Mouse (Mus musculus) neural tube, embryonic 13.5 days (tissue): ENCODE results near the gene Olfr456. TPM values are rescaled to one million over a fixed set of nuclear protein-coding genes. Genes with fewer than 3 reads are reported as not detected.
"Not testable (repeated sequence)": the region's sequence is repeated elsewhere in the genome, so short reads cannot be mapped to it uniquely, and the experiment has no call there.

Experiments used
- ATAC-seq: fragments of 200-750 bp; cut with Nextera tagmentation; 2 replicates; pipeline ENCODE4 v1.8.0; 2017; ENCODE audit warnings: low read depth, mild to moderate bottlenecking, moderate TSS enrichment, moderate library complexity
- H3K27ac ChIP-seq: fragments of 300-500 bp; sonication (generic); replicated peaks from 2 replicates; pipeline ENCODE4 v1.5.1; 2015; ENCODE audit warnings: moderate library complexity, mild to moderate bottlenecking, inconsistent platforms
- H3K27me3 ChIP-seq: fragments of 300-500 bp; sonication (generic); 2 replicates; pipeline ENCODE4 v1.6.1; 2015; ENCODE audit warnings: mild to moderate bottlenecking, inconsistent platforms
- H3K36me3 ChIP-seq: fragments of 300-500 bp; sonication (generic); 2 replicates; pipeline ENCODE4 v1.6.1; 2015; ENCODE audit warnings: mild to moderate bottlenecking, inconsistent platforms
- H3K4me1 ChIP-seq: fragments of 300-500 bp; sonication (generic); replicated peaks from 2 replicates; pipeline ENCODE4 v1.6.1; 2015; ENCODE audit warnings: inconsistent platforms
- H3K4me2 ChIP-seq: fragments of 300-500 bp; sonication (generic); 2 replicates; pipeline ENCODE4 v1.6.1; 2015; ENCODE audit warnings: inconsistent platforms, mild to moderate bottlenecking, moderate library complexity
- H3K4me3 ChIP-seq: fragments of 300-500 bp; sonication (generic); 2 replicates; pipeline ENCODE4 v1.5.1; 2015; ENCODE audit warnings: mild to moderate bottlenecking, inconsistent platforms
- H3K9ac ChIP-seq: fragments of 300-500 bp; sonication (generic); 2 replicates; pipeline ENCODE4 v1.6.1; 2015; ENCODE audit warnings: moderate library complexity, mild to moderate bottlenecking, inconsistent platforms
- H3K9me3 ChIP-seq: fragments of 300-500 bp; sonication (generic); 2 replicates; pipeline ENCODE4 v1.6.1; 2016; ENCODE audit warnings: inconsistent platforms
- WGBS: fragments of 180-500 bp; shearing (Covaris S2); methylation state at CpG from one replicate; pipeline ENCODE4 v1.1.7; 2015; 5-methylcytosine and 5-hydroxymethylcytosine counted together
- polyA plus RNA-seq: library from polyadenylated mRNA; unstranded; fragments of >200 nt; fragmentation: Nextera tagmentation; extraction: Ambion mirVana; gene quantifications from 2 replicates; pipeline ENCODE4 v1.2.1, GENCODE M21; 2015

The Olfr456 gene
- not detected in 2 replicates for polyA plus RNA-seq

DNA sequence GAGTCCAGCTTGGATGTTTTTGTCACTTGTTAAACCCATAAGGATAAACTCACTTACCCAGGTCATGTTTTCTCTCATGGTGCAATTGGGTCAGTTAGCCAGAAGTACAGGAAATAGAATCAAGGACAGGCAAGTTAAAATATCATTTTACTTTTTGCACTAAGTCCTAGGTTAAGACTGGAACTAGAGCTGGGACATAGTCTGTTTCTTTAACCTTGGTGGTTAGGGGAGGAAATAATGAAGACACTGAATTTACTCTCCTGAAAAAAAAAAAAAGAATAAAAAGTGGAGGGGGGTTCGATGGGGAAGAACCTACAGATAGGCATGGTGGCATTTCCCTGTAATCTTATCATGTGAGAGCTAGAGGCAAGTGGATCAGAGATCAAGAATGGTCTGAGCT, at the start of gene Olfr456:
TSS of gene Olfr456 (minus strand) at position 101 of the 400 bp plus-strand sequence.
- no peak within 1 kb of the TSS for H3K9ac ChIP-seq
- ATAC-seq: no peak
- H3K36me3 ChIP-seq: no peaks in the 10 kb centered on the region
- 97% methylated on average over 1 of the region's 1 CpGs for WGBS
- H3K4me2 ChIP-seq: no peak within 1 kb of the TSS
- no peak within 1 kb of the TSS for H3K4me3 ChIP-seq
- H3K9me3 ChIP-seq: no peaks in the 10 kb centered on the region
- no peaks in the 10 kb centered on the region for H3K4me1 ChIP-seq
- no peaks in the 10 kb centered on the region for H3K27me3 ChIP-seq
- H3K27ac ChIP-seq: no peak within 1 kb of the TSS

DNA sequence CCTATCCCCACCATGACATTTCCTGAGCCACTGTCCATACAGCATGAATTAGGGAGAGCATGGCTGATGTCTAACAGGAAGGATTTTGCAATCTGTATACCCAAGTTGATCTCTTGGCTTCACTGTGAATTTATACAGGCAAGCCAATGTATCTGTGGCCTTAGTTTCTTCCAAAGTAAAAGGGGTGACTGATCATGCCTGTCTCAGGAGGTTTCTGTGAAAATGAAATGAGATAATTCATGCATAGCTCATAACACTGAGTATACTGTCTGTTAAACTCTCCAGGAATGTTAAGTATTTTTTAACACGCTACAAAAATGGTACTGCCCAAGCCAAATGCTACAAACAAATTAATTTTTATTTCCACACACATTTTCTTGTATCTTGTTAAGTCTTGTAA, 26.4 kb upstream of the Olfr456 start:
- no peak overlapping the region for H3K9ac ChIP-seq
- no peak overlapping the region for H3K27ac ChIP-seq
- no peaks in the 10 kb centered on the region for H3K27me3 ChIP-seq
- no peaks in the 10 kb centered on the region for H3K9me3 ChIP-seq
- no peak overlapping the region for H3K4me3 ChIP-seq
- no peak overlapping the region for H3K4me2 ChIP-seq
- H3K4me1 ChIP-seq: no peaks in the 10 kb centered on the region
- H3K36me3 ChIP-seq: no peaks in the 10 kb centered on the region
- ATAC-seq: no peak
- 87% methylated on average over 1 of the region's 1 CpGs for WGBS

DNA sequence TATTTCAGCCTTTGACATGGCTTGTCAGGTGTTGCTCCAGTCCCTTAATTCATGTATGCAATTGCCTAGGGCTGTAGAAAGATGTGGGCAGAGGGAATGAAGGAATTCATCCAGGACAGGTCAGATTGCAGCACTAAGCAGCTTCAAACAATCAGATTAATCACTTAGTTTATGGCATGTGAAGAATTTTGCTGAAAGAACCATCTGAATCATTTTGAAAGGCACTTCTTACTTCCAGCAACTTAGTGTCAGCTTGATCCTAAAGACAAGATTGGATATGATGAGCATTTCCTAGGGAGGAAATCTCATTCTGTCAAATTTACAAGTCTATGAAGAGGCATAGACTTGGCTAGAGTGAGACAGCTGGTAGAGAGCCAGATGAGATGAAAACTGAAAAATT, 22.3 kb upstream of the Olfr456 start:
- Histone ChIP-seq H3K4me3 (no peak overlapping the region), H3K4me1 (no peaks in the 10 kb centered on the region), H3K27me3 (no peaks in the 10 kb centered on the region), H3K4me2 (no peak overlapping the region), H3K9me3 (no peaks in the 10 kb centered on the region), H3K36me3 (no peaks in the 10 kb centered on the region), H3K9ac (no peak overlapping the region), H3K27ac (no peak overlapping the region)
- no peak for ATAC-seq

DNA sequence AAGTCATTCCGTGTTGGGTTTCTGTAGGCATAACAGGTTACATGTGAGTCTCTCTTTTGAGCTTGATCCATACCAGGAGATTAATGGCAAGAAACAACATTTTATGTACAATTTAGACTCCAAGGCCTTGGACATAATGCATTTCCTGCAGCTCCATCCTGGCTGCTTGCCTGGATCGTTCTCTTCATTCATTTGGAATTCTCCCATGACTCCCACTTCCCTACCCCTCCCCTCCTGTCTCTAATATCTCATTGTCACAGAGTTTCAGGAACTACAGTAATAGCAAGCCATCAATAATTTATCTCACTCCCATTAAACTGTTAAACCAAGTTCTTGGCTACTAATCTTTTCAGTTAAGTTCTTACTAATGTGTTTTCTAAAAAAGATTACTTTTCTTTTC, 16.5 kb upstream of the Olfr456 start:
- no peak for ATAC-seq

DNA sequence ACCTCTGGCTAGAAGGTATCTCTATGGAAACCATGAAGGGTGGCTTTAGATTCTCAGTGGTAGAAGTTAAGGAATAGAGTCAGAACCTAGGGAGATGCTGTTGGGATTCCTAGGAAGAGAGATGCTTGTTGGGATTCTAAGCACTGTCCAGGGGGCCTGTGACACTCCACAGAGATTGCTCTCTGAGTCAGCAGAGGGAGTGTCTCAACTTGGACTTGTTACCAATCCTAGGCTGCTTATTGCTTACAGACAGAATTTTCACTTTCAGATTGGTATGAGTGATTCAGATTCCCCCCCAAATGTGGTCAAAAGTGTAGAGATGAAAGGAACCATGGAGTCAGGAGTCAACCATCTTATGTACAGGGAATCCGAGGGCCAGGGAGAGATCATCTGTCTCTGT, 2.7 kb upstream of the Olfr456 start:
- no peaks in the 10 kb centered on the region for H3K9me3 ChIP-seq
- H3K36me3 ChIP-seq: no peaks in the 10 kb centered on the region
- H3K4me2 ChIP-seq: no peak overlapping the region
- no peaks in the 10 kb centered on the region for H3K27me3 ChIP-seq
- WGBS: 83% methylated on average over 1 of the region's 1 CpGs
- no peaks in the 10 kb centered on the region for H3K4me1 ChIP-seq
- no peak overlapping the region for H3K9ac ChIP-seq
- no peak overlapping the region for H3K27ac ChIP-seq
- H3K4me3 ChIP-seq: no peak overlapping the region
- no peak for ATAC-seq

More for the DNA sequence above, 16.5 kb upstream of the Olfr456 start:
- Histone ChIP-seq H3K4me1 (no peaks in the 10 kb centered on the region), H3K4me2 (no peak overlapping the region), H3K27ac (no peak overlapping the region), H3K36me3 (no peaks in the 10 kb centered on the region), H3K9ac (no peak overlapping the region), H3K4me3 (no peak overlapping the region), H3K27me3 (no peaks in the 10 kb centered on the region), H3K9me3 (no peaks in the 10 kb centered on the region)
- WGBS: 89% methylated on average over 2 of the region's 2 CpGs

DNA sequence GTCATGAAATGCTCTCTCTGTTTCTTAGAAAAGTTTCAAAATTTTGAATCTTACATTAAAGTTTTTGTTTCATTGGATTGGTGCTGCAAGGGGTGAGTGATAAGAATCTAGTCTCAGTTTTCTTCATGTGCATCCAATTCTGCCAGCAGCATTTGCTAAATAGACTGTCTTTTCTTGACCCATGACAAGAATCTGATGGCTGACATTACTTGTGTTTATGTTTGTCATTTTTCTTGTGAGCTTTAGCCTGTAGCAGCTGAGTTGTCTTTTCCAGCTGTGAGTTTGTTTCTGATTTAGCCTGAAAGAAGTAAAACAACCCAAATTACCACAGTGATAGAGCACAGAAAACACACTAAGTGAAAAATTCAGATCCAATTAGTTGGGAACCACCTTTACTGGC, 2.4 kb downstream of the Olfr456 start:
- Histone ChIP-seq H3K36me3 (no peaks in the 10 kb centered on the region), H3K4me2 (no peak overlapping the region), H3K9ac (no peak overlapping the region), H3K9me3 (no peaks in the 10 kb centered on the region), H3K4me3 (no peak overlapping the region), H3K27ac (no peak overlapping the region), H3K4me1 (no peaks in the 10 kb centered on the region), H3K27me3 (no peaks in the 10 kb centered on the region)
- ATAC-seq: no peak

DNA sequence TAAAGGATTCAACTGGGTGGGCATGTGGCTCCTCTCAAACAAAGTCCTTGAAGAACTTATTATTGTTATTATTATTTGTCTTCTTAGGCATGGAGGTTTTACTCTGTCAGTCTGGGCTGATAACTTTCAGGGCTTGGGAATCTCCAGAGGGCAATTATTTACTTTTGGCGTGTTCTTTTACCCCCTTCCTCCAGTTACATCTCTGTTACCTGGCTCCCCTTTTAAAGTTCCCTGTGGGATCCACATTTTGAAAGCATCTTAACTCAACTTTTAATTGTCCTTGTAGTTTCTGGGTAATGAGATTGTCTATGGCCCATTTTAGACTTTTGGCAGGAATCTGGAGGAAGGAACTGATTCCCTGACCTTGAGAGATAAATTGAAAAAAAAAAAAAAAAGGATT, 10.8 kb downstream of the Olfr456 start, which contains the start of gene Olfr457:
TSS of gene Olfr457 (minus strand) at position 101 of the 400 bp plus-strand sequence.
- H3K4me1 ChIP-seq: no peaks in the 10 kb centered on the region
- WGBS: 68% methylated on average over 1 of the region's 1 CpGs
- no peaks in the 10 kb centered on the region for H3K9me3 ChIP-seq
- no peak within 1 kb of the TSS for H3K27ac ChIP-seq
- H3K27me3 ChIP-seq: no peaks in the 10 kb centered on the region
- ATAC-seq: no peak
- H3K4me2 ChIP-seq: no peak within 1 kb of the TSS
- H3K4me3 ChIP-seq: no peak within 1 kb of the TSS
- no peak within 1 kb of the TSS for H3K9ac ChIP-seq
- no peaks in the 10 kb centered on the region for H3K36me3 ChIP-seq

DNA sequence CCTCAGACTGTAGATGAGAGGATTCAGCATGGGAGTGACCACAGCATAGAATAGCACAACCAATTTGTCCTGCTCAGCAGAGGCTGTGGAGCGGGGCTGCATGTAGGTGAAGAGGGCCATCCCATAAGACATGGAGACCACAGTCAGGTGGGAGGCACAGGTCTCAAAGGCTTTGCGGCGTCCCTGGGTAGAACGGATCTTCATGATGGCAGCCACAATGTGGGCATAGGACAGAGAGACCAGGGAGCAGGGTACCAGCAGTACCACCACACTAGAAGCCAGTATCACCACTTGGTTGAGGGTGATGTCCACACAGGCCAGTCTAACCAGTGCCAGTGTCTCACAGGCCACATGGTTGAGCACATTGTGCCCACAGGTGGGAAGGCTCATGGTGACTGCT, 15.7 kb downstream of the Olfr456 start:
- H3K27ac ChIP-seq, ATAC-seq, H3K4me1 ChIP-seq, H3K4me3 ChIP-seq, H3K27me3 ChIP-seq, H3K9me3 ChIP-seq, H3K4me2 ChIP-seq, H3K36me3 ChIP-seq, H3K9ac ChIP-seq: not testable (repeated sequence)
- WGBS: 98% methylated on average over 4 of the region's 4 CpGs

DNA sequence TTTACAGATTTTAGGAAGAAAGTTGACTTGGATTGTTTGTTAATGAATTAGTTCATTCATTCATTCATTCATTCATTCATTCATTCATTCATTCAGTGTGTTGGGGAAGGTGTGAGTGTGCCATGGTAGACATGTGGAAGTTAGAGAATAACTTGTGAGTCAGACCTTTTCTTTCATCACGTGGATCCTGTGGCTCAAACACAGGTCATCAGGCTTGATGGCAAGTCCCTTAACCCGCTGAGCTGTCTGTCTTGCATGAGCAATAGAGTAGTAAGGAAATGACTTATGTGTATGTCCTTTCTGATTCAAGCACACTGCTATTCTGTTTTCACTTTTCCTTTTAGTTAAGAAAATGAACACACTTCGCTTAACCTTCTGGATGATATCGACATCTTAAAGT, 16.5 kb downstream of the Olfr456 start:
- Histone ChIP-seq H3K27me3 (no peaks in the 10 kb centered on the region), H3K36me3 (no peaks in the 10 kb centered on the region), H3K9ac (no peak overlapping the region), H3K4me1 (no peaks in the 10 kb centered on the region), H3K4me3 (no peak overlapping the region), H3K9me3 (no peaks in the 10 kb centered on the region), H3K27ac (no peak overlapping the region), H3K4me2 (no peak overlapping the region)
- ATAC-seq: no peak
- WGBS: 92% methylated on average over 4 of the region's 4 CpGs

DNA sequence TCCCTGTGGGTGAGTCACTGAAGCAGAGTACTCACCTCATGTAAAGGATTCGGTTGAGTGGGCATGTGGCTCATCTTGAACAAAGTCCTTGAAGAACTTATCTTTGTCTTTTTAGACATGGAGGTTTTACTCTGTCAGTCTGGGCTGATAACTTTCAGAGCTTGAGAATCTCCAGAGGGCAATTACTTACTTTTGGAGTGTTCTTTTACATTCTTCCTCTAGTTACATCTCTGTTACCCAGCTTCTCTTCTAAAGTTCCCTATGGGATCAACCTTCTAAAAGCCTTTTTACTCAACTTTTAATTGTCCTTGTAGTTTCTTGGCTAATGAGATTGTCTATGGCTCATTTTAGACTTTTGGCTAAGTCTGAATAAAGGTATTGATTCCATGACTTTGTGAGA, 21.9 kb downstream of the Olfr456 start, which contains the start of gene Olfr458:
TSS of gene Olfr458 (minus strand) at position 101 of the 400 bp plus-strand sequence.
- H3K27me3 ChIP-seq: no peaks in the 10 kb centered on the region
- no peak within 1 kb of the TSS for H3K4me2 ChIP-seq
- H3K4me1 ChIP-seq: no peaks in the 10 kb centered on the region
- no peaks in the 10 kb centered on the region for H3K9me3 ChIP-seq
- 77% methylated on average over 1 of the region's 1 CpGs for WGBS
- no peak within 1 kb of the TSS for H3K27ac ChIP-seq
- H3K9ac ChIP-seq: no peak within 1 kb of the TSS
- no peaks in the 10 kb centered on the region for H3K36me3 ChIP-seq
- no peak within 1 kb of the TSS for H3K4me3 ChIP-seq
- ATAC-seq: no peak

DNA sequence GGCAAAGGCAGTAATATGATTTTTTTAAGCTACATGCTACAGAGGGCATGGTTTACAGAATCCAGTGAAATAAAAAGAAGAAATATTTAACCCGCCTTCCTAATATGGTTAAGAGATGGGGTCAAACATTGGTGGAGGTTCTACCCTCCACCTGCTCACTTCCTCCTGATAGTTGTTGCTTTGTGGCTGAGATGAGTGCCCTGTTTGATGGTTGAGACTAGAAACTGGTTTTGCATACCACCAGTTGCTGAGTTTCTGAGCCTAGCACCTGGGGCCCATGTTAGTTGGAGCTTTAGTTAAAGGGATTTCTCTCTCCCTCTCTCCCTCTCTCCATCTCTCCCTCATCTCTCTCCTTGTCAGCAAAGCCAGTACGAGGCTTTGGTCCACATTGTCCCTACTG, 39.6 kb downstream of the Olfr456 start:
- Histone ChIP-seq H3K36me3 (no peaks in the 10 kb centered on the region), H3K4me2 (no peak overlapping the region), H3K9me3 (no peaks in the 10 kb centered on the region), H3K27me3 (no peaks in the 10 kb centered on the region), H3K4me1 (no peaks in the 10 kb centered on the region), H3K4me3 (no peak overlapping the region), H3K27ac (no peak overlapping the region), H3K9ac (no peak overlapping the region)
- 85% methylated on average over 2 of the region's 2 CpGs for WGBS
- no peak for ATAC-seq

DNA sequence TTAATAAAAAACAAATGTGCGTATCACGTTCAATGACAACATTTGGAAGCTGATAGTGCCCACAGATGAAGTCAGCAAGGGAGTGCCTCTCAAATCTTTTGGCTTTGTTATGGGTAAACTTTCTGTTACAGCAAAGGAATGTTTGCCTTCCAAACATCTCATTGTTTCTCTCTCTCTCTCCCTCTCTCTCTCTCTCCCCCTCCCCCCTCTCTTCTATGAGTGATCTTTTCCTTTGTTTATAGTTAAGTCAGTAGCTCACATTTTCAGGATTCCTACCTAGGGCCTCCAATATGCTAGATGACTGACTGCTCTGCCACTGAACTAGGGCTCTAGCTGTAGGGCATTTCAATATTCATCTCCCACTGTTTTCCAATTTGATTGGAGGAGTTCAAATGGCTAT, 42.5 kb downstream of the Olfr456 start:
- WGBS: 88% methylated on average over 2 of the region's 2 CpGs
- no peak overlapping the region for H3K27ac ChIP-seq
- ATAC-seq: no peak

DNA sequence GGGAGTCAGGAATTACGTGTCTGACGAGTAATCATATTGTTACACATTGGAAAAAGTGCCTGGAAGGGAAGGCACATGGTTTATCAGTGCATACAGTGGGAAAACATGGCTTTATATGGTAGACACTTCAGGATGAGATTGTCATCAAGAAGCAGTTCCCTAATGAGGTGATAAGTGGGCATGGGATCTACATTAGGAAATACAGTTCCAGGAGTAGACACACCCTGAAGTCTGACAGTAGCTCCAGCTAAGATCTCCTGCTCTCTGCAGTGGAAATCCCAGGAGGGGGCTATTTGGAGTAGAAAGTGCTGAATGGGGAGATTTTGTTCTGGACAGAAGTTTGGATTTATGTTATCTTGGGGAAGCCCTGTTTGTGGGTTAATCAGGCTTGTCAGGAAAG, 45.6 kb downstream of the Olfr456 start:
- no peaks in the 10 kb centered on the region for H3K27me3 ChIP-seq
- ATAC-seq: no peak
- H3K36me3 ChIP-seq: no peaks in the 10 kb centered on the region
- no peak overlapping the region for H3K9ac ChIP-seq
- no peaks in the 10 kb centered on the region for H3K9me3 ChIP-seq
- no peak overlapping the region for H3K27ac ChIP-seq
- WGBS: 86% methylated on average over 2 of the region's 2 CpGs
- H3K4me2 ChIP-seq: no peak overlapping the region
- H3K4me1 ChIP-seq: no peaks in the 10 kb centered on the region
- H3K4me3 ChIP-seq: no peak overlapping the region

More for the DNA sequence above, 42.5 kb downstream of the Olfr456 start:
- Histone ChIP-seq H3K36me3 (no peaks in the 10 kb centered on the region), H3K4me1 (no peaks in the 10 kb centered on the region), H3K9me3 (no peaks in the 10 kb centered on the region), H3K4me3 (no peak overlapping the region), H3K27me3 (no peaks in the 10 kb centered on the region), H3K9ac (no peak overlapping the region), H3K4me2 (no peak overlapping the region)
